Mouse (Mus musculus): ENCODE results near the gene Nab2. TPM values are rescaled to one million over a fixed set of nuclear protein-coding genes. Genes with fewer than 3 reads are reported as not detected.

The Nab2 gene
- polyA plus RNA-seq, 1 experiment from 2014 or later = 0.79 TPM

GRCm38 (mm10) chr10:127675859-127676398 lies 7.6 kb upstream of the Nab2 start:
- Histone ChIP-seq H3K27ac (ENCODE audit: low read depth, low read length) (peak overlapping the region; percentile 67), H3K27me3 (ENCODE audit: control insufficient read depth, insufficient read depth, low read length) (no peaks in the 10 kb centered on the region), H3K36me3 (ENCODE audit: control insufficient read depth, insufficient read depth, low read length) (no peaks in the 10 kb centered on the region), H3K4me1 (ENCODE audit: control insufficient read depth, insufficient read depth, low read length) (peaks cover 4% of the 10 kb centered on the region; the same call in 1 of the 2 replicates), H3K4me3 (ENCODE audit: low read depth, low read length) (peak overlapping the region; percentile 61), H3K9me3 (ENCODE audit: control insufficient read depth, low read length) (no peaks in the 10 kb centered on the region), H3K4me2 (ENCODE audit: low read depth, low read length) (peak overlapping the region; percentile 61), H3K9ac (replicated peaks; ENCODE audit: low read depth, low read length) (peak overlapping the region; percentile 41; the same call in 1 of the 2 replicates)
- 57% methylated on average over 5 of the region's 5 CpGs for WGBS
- no peak for ATAC-seq (ENCODE audit: low read depth)

DNA sequence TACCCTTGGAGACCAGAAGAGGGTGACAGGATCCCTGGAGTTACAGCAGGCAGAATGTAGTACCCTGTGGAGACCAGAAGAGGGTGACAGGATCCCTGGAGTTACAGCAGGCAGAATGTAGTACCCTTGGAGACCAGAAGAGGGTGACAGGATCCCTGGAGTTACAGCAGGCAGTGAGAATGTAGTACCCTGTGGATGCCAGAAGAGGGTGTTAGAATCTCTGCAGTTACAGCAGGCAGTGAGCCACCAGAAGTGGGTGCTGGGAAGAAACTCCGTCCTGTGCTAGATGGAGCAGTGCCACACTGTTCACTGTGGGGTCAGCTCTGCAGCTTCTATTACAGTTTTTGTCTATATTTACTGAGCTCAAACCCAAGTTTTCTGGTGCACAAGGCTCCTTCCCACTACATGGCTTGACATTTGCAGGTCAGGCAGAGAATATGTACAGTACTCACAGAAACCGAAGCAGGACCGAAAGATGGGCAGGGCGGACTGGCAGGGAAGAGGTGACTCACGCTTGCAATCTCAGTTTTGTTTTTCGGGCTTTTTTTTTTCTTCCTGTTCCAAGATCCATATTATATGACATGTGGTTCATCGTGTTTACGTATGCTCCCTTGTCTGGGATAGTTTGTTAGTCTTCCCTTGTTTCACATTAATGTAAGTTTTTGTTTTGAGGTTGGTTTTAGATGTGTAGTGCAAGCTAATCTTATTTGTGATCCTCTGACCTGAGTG lies 6.6 kb upstream of the Nab2 start:
- ATAC-seq (ENCODE audit: low read depth) = peak; percentile 18; the same call in 1 of the 2 replicates
- Histone ChIP-seq H3K9me3 (ENCODE audit: control insufficient read depth, low read length) (no peaks in the 10 kb centered on the region), H3K27me3 (ENCODE audit: control insufficient read depth, insufficient read depth, low read length) (no peaks in the 10 kb centered on the region), H3K9ac (replicated peaks; ENCODE audit: low read depth, low read length) (no peak overlapping the region), H3K4me3 (ENCODE audit: low read depth, low read length) (no peak overlapping the region), H3K27ac (ENCODE audit: low read depth, low read length) (no peak overlapping the region), H3K4me2 (ENCODE audit: low read depth, low read length) (no peak overlapping the region), H3K4me1 (ENCODE audit: control insufficient read depth, insufficient read depth, low read length) (peaks cover 4% of the 10 kb centered on the region; the same call in 1 of the 2 replicates), H3K36me3 (ENCODE audit: control insufficient read depth, insufficient read depth, low read length) (no peaks in the 10 kb centered on the region)
- WGBS = 87% methylated on average over 8 of the region's 8 CpGs

- no peak overlapping the region for H3K4me2 ChIP-seq (ENCODE audit: low read depth, low read length)
- WGBS = 93% methylated on average over 6 of the region's 6 CpGs
- H3K9me3 ChIP-seq (ENCODE audit: control insufficient read depth, low read length) = no peaks in the 10 kb centered on the region
- no peaks in the 10 kb centered on the region for H3K27me3 ChIP-seq (ENCODE audit: control insufficient read depth, insufficient read depth, low read length)
- ATAC-seq (ENCODE audit: low read depth) = no peak
- H3K4me3 ChIP-seq (ENCODE audit: low read depth, low read length) = no peak overlapping the region
- no peaks in the 10 kb centered on the region for H3K36me3 ChIP-seq (ENCODE audit: control insufficient read depth, insufficient read depth, low read length)
- H3K9ac ChIP-seq (replicated peaks; ENCODE audit: low read depth, low read length) = no peak overlapping the region
- H3K27ac ChIP-seq (ENCODE audit: low read depth, low read length) = no peak overlapping the region
- H3K4me1 ChIP-seq (ENCODE audit: control insufficient read depth, insufficient read depth, low read length) = peaks cover 4% of the 10 kb centered on the region; the same call in 1 of the 2 replicates
Measured at GRCm38 (mm10) chr10:127674046-127674655, 5.8 kb upstream of the Nab2 start.

DNA sequence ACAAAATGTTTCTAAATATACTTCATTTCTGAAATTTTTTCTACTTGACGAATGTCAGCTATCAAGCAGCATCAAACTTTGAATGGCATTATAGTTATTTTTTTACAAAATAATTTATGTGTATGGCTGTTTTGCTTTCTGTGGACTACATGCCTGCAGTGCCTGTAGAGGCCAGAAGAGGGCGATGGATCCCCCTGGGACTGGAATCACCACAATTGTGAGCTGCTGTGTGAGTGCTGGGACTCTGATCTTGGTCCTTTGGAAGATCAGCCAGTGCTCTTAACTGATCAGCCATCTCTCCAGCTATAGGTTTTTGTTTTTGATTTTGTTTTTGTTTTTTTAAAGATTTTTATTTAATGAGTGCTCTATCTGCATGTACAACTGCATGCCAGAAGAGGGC lies 2.9 kb upstream of the Nab2 start:
- H3K27ac ChIP-seq (ENCODE audit: low read depth, low read length) = no peak overlapping the region
- H3K9me3 ChIP-seq (ENCODE audit: control insufficient read depth, low read length) = no peaks in the 10 kb centered on the region
- H3K4me1 ChIP-seq (ENCODE audit: control insufficient read depth, insufficient read depth, low read length) = peaks cover 10% of the 10 kb centered on the region; the same call in 1 of the 2 replicates
- ATAC-seq (ENCODE audit: low read depth) = no peak
- H3K36me3 ChIP-seq (ENCODE audit: control insufficient read depth, insufficient read depth, low read length) = no peaks in the 10 kb centered on the region
- H3K27me3 ChIP-seq (ENCODE audit: control insufficient read depth, insufficient read depth, low read length) = peaks cover 6% of the 10 kb centered on the region; the same call in 1 of the 2 replicates
- WGBS = 39% methylated on average over 2 of the region's 2 CpGs
- no peak overlapping the region for H3K4me2 ChIP-seq (ENCODE audit: low read depth, low read length)
- H3K4me3 ChIP-seq (ENCODE audit: low read depth, low read length) = no peak overlapping the region
- no peak overlapping the region for H3K9ac ChIP-seq (replicated peaks; ENCODE audit: low read depth, low read length)

GRCm38 (mm10) chr10:127670185-127670584 lies 1.8 kb upstream of the Nab2 start:
- peaks cover 17% of the 10 kb centered on the region for H3K27me3 ChIP-seq (ENCODE audit: control insufficient read depth, insufficient read depth, low read length)
- no peak overlapping the region for H3K27ac ChIP-seq (ENCODE audit: low read depth, low read length)
- peaks cover 11% of the 10 kb centered on the region; the same call in 1 of the 2 replicates for H3K4me1 ChIP-seq (ENCODE audit: control insufficient read depth, insufficient read depth, low read length)
- H3K4me2 ChIP-seq (ENCODE audit: low read depth, low read length) = no peak overlapping the region
- no peaks in the 10 kb centered on the region for H3K9me3 ChIP-seq (ENCODE audit: control insufficient read depth, low read length)
- 94% methylated on average over 2 of the region's 2 CpGs for WGBS
- H3K36me3 ChIP-seq (ENCODE audit: control insufficient read depth, insufficient read depth, low read length) = no peaks in the 10 kb centered on the region
- no peak for ATAC-seq (ENCODE audit: low read depth)
- H3K4me3 ChIP-seq (ENCODE audit: low read depth, low read length) = no peak overlapping the region
- no peak overlapping the region for H3K9ac ChIP-seq (replicated peaks; ENCODE audit: low read depth, low read length)

DNA sequence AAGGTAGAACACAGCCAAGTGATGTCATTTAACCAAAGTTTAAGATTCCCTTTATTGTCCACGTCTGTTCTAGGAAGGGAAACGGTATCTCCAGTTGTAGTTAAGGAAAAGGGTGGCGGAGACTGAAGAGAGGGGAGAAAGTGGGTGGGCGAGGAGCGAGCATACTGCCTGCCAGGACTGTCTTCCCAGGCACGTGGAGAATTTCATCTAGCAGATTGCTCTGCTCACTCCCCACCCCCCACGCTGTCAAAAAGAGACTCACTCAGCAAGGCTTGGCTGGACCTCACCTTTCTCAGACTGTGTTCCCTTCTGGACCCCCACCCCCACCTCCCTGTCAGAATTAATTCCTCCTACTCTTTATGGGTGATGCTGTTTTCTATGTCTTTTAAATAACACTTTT lies 802 bp upstream of the Nab2 start:
- H3K4me2 ChIP-seq (ENCODE audit: low read depth, low read length) = peak overlapping the region; percentile 71; the same call in 1 of the 2 replicates
- peaks cover 22% of the 10 kb centered on the region for H3K27me3 ChIP-seq (ENCODE audit: control insufficient read depth, insufficient read depth, low read length)
- peaks cover 11% of the 10 kb centered on the region; the same call in 1 of the 2 replicates for H3K4me1 ChIP-seq (ENCODE audit: control insufficient read depth, insufficient read depth, low read length)
- H3K36me3 ChIP-seq (ENCODE audit: control insufficient read depth, insufficient read depth, low read length) = no peaks in the 10 kb centered on the region
- no peak for ATAC-seq (ENCODE audit: low read depth)
- H3K4me3 ChIP-seq (ENCODE audit: low read depth, low read length) = no peak overlapping the region
- H3K9me3 ChIP-seq (ENCODE audit: control insufficient read depth, low read length) = no peaks in the 10 kb centered on the region
- no peak overlapping the region for H3K27ac ChIP-seq (ENCODE audit: low read depth, low read length)
- WGBS = 19% methylated on average over 7 of the region's 7 CpGs
- no peak overlapping the region for H3K9ac ChIP-seq (replicated peaks; ENCODE audit: low read depth, low read length)

DNA sequence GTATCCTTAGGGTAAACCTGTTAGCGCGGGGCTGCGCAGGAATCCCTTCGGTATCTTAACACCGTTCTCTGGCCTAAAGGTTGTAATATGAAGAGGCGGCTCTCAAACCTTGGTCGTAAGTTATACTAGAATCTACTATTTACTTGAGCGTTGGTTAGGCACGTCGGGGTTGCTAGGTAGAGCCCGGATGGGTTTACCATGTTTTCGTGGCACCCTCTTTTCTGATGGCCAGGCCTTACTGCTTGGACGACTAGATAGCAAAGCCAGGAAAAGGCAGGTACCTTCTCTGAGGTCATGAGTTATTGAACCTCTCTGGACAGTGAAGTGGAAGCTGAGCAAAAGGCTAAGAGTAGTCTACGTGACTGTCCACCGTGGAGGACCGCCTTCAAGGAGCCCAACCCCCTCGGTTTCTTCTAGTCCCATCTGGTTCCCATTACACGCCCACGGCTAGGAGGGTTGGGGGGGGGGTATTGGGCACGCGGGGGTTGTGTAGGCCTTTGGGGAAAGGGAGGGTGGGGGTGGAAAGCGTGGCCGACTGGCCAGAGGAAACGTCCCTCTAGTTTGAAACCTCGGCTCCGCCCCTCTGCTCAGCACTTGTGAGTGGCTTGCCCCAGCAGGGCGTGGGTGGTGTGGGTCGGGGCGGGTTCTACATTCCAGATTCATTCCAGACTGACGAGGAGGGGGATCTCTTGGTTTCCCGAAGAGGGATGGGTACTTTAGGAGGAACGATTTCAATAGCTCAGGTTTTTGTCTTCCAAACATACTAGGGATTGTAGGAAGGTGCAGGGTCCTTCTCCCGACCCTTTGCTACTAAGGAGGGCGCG lies 887 bp downstream of the Nab2 start:
- WGBS = 2% methylated on average over 34 of the region's 35 CpGs
- peak overlapping the region; percentile 71 for H3K4me2 ChIP-seq (ENCODE audit: low read depth, low read length)
- H3K4me1 ChIP-seq (ENCODE audit: control insufficient read depth, insufficient read depth, low read length) = peaks cover 11% of the 10 kb centered on the region; the same call in 1 of the 2 replicates
- no peaks in the 10 kb centered on the region for H3K36me3 ChIP-seq (ENCODE audit: control insufficient read depth, insufficient read depth, low read length)
- H3K9me3 ChIP-seq (ENCODE audit: control insufficient read depth, low read length) = no peaks in the 10 kb centered on the region
- peaks cover 37% of the 10 kb centered on the region for H3K27me3 ChIP-seq (ENCODE audit: control insufficient read depth, insufficient read depth, low read length)
- H3K4me3 ChIP-seq (ENCODE audit: low read depth, low read length) = peak overlapping the region; percentile 43
- peak overlapping the region; percentile 56; the same call in 1 of the 2 replicates for H3K27ac ChIP-seq (ENCODE audit: low read depth, low read length)
- peak overlapping the region; percentile 51; the same call in 1 of the 2 replicates for H3K9ac ChIP-seq (replicated peaks; ENCODE audit: low read depth, low read length)
- peak; percentile 29; the same call in 1 of the 2 replicates for ATAC-seq (ENCODE audit: low read depth)

- Histone ChIP-seq H3K4me3 (ENCODE audit: low read depth, low read length) (peak within 1 kb of the TSS; percentile 43), H3K27me3 (ENCODE audit: control insufficient read depth, insufficient read depth, low read length) (peaks cover 37% of the 10 kb centered on the region), H3K4me2 (ENCODE audit: low read depth, low read length) (peak within 1 kb of the TSS; percentile 71), H3K36me3 (ENCODE audit: control insufficient read depth, insufficient read depth, low read length) (no peaks in the 10 kb centered on the region), H3K27ac (ENCODE audit: low read depth, low read length) (peak within 1 kb of the TSS; percentile 53; the same call in 1 of the 2 replicates), H3K9ac (replicated peaks; ENCODE audit: low read depth, low read length) (peak within 1 kb of the TSS; percentile 41), H3K9me3 (ENCODE audit: control insufficient read depth, low read length) (no peaks in the 10 kb centered on the region), H3K4me1 (ENCODE audit: control insufficient read depth, insufficient read depth, low read length) (peaks cover 14% of the 10 kb centered on the region; the same call in 1 of the 2 replicates)
- 1% methylated on average over 63 of the region's 73 CpGs for WGBS
- peak; percentile 47 for ATAC-seq (ENCODE audit: low read depth)
Measured at GRCm38 (mm10) chr10:127666501-127667268, 1.7 kb downstream of the Nab2 start, which contains the start of gene Nemp1. Gene Nemp1, plus strand, starts transcription at chr10:127666901.
